Mouse (Mus musculus): ENCODE data around the gene Spats2.

Spats2 gene

GRCm38 (mm10) chr15:99259730-99260252 lies 134.1 kb downstream of the Spats2 start:
- DNase-seq (ENCODE audit: low read depth), result peak; percentile 62

- DNase-seq (ENCODE audit: low read depth), result no peak
These were observed 137.0 kb downstream of the Spats2 start for GRCm38 (mm10) chr15:99262702-99263101.
